Mouse (Mus musculus) left cerebral cortex, postnatal 10 days (tissue): ENCODE data around the gene Vamp2. TPM values are rescaled to one million over a fixed set of nuclear protein-coding genes. Genes with fewer than 3 reads are reported as not detected.

Experiments used
- DNase-seq, 2 experiments: peaks; one replicate each; pipeline ENCODE4 v3.0.0; 2021 to 2022; ENCODE audit warnings: low spot score in 2 of 2, mixed read lengths in 1 of 2; ENCODE audit errors: extremely low spot score in 1 of 2
- intact Hi-C: fragments of 180-260 bp; cut with DNase I; formaldehyde crosslinking; loops from one replicate; pipeline ENCODE4 v1.15.1; 2025
- total RNA-seq, 2 experiments: library from RNA; stranded (reverse); gene quantifications; 2 replicates each; pipeline ENCODE4 v1.2.3; 2021

The Vamp2 gene
- total RNA-seq, 2 experiments from 2014 or later = 1,124 to 1,163 TPM

DNA sequence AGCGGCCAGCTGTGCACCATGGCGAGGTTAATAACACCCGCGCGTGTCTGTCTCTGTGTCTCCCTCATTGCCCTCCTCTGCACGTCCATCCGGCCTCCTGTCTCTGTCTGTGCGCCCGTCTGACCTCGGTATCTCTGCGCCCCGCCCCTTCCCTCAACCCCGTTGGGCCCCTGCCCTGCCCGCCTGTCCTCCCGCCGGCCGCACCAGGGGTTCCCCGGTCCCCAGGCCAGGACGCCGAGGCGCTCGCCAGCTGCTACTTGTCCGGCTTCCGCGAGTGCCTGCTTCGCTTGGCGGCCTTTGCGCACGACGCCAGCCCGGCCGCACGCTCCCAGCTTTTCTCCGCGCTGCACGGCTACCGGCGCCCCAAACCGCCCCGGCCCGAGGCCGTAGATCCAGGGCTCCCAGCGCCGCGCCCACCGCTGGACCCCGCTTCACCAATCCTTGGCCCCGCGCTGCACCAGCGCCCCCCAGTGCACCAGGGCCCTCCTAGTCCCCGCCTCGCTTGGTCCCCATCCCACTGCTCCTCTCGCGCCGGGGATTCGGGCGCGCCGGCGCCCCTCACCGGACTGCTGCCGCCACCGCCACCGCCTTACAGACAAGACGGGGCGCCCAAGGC lies 34.2 kb downstream of the Vamp2 start, which contains the start of gene 9130213A22Rik:
Gene 9130213A22Rik (minus strand): TSS at position 254 of the 616 bp plus-strand sequence.
- peak; percentile 84 to 95 for DNase-seq
- intact Hi-C loops = no loop called here

DNA sequence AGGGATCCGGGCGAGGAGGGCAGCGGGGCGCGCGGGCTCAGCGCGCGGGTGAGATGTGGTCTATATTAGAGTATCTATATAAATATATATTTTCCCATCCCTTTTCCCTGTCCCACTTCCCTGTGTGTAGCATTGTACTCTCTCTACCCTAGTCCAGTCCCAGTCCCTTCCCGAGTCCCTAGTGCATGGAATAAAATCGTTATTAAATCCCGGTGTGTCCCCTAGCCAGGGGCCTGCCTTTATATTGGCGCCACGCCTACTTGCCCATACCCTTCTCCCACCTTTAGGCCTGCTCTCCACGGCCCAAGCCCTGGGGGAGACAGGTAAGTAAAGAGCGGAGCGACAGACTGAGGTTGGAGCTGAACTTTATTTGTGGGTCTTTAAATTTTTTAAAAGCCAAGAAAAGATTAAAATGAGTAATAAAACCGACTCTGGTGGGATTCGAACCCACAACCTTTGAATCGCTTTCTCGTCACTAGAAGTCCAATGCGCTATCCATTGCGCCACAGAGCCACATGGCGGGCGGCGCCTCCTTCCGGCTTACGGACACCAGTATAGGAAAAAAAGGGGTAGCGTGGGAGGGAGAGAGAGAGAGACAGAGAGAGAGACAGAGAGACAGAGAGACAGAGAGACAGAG lies 34.9 kb downstream of the Vamp2 start:
- intact Hi-C loops = no loop called here

DNA sequence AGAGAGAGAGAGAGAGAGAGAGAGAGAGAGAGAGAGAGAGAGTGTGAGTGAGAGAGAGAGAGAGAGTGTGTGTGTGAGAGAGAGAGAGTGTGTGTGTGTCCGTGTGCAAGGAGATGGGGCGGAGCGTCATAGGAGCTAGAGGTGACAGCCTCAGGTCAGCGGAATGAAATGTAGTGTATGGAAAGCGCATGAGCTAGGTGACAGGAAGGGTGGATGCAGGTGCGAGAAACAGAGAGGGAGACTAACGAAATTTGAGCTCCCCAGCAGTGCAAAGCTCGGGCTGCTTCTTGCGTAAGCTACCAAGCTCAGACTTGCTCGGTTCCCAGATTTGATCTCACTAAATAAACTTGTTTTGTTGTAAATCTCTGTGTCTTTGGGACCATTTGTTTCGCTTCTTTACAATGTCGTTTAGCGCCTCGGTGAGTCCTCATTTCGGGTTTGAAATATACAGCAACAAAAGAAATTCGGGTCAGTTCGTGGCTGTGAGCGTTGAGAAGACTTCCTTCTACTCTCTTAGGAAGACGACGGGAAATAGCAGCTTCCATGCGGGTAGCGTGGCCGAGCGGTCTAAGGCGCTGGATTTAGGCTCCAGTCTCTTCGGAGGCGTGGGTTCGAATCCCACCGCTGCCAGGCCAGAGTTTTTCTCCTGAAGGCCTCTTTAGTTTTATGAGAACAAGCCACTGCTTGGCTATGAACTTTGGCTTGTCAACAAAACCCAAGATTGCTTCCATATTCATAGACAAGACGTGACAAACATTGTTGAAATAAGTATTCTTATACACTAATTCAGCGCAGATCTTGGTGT lies 35.6 kb downstream of the Vamp2 start:
- intact Hi-C loops = loop anchor here (1.0 kb wide), 1 partner anchor 61 kb away; no protein-coding TSS in a partner anchor
- DNase-seq = peak; percentile 90 to 92

More for the DNA sequence above, 34.9 kb downstream of the Vamp2 start:
- DNase-seq = peak; percentile 91 to 94

DNA sequence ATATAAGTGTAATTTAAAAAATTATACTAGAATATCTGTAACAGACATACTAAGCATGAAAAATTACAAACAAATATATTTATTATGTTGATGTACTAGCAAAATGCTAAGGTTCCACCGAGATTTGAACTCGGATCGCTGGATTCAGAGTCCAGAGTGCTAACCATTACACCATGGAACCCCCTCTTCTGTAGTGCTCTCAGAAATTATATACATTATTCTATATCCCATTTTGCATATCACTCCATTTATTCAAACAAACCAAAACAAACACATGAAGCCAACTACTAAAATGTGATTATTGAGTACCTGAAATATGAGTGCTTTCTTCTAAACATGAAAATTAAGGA lies 36.2 kb downstream of the Vamp2 start:
- DNase-seq = peak; percentile 64 to 80
- intact Hi-C loops = loop anchor here (1.0 kb wide), 1 partner anchor 61 kb away; no protein-coding TSS in a partner anchor

DNA sequence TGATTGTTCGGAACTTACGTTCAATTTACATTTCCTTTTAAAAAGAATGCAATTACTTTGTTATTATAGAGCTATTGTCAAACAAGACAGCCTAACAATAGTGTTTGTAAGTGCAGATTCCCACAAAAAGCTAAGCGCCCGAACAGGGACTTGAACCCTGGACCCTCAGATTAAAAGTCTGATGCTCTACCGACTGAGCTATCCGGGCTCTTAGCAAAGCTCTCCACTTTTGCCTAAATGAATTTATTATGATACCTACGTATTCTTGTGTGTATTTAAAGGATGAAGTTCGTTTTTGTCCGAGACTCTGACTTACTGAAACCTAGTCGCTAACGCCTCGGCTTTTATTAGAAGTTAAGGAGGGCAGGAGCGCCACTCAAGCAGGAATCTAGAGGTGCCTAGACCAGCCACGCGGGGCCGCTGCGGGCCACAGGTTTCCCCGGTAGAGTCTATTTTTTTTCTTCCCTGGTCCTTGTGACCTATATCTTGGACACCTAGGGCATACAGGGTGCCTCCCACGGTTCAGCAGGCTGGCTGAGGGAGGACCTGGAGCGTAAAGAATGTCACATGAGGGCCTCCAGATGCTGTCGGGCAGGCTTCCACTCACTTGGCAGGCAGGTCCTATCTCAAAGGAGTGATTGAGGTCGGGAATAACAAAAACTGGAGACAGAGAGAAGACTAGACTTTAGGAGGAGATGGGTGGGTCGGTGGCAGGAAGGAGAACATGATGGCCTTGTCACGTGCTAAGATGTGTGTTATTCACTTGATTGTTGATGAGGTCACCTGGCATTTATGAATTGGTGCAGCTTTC lies 37.0 kb downstream of the Vamp2 start:
- intact Hi-C loops = no loop called here
- peak; percentile 79 to 82 for DNase-seq

DNA sequence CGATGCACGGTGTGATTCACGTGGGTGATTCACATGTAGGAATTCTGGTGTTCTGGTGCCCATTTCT lies 37.4 kb downstream of the Vamp2 start, which contains the start of gene Aloxe3:
Gene Aloxe3 (plus strand): TSS at position 45 of the 67 bp plus-strand sequence.
- intact Hi-C loops = no loop called here
- DNase-seq = no peak

DNA sequence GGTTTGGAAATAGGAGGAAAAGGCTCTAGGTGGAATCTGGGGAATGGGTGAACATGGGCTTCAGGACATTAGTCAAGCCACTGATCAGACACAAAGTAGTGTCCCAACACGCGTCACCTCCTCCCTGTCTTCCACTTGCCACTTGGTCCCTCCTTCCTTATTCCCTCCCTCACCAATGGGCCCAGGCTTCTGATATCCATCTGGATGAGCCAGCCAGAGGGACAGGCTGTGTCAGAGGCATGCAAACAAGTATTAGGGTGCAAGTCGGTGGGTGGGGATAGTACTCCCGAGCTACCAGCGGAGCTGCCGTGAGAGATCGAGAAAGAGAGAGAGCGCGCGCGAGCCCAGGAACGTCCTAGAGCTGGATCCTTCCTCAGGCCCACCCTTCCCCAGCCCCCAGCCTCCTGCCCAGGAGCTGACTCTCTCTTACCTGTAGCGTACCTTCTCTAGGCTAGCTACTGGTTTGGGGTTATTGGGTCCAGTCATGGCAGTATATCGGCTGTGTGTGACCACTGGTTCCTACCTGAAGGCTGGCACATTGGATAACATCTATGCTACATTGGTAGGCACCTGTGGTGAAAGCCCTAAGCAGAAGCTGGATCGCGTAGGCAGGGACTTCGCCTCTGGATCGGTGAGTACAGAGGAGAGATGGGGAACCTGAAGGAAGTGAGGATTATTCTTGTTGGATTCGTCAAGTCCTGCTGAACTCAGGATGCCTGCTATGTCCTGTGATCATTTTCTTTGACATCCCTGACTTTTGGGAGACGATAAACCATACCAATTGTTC lies 37.8 kb downstream of the Vamp2 start:
- peak in 1 of 2 experiments; percentile 46 for DNase-seq
- intact Hi-C loops = no loop called here

DNA sequence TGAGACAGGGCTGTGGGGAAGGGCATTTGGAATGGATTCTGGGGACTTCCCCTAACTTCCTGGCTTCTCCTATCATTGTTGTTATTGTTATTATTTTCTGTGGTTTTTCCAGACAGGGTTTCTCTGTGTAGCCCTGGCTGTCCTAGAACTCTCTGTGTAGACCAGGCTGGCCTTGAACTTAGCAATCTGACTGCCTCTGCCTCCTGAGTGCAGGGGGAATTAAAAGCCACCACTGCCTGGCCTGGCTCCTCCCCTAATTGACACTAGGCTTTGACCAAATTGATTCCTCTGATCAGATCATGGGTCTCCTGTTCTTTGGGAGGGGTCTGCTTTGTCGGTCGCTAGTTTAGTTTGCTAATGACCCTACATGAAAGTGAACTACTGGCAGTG lies 38.4 kb downstream of the Vamp2 start:
- DNase-seq = no peak
- intact Hi-C loops = no loop called here

DNA sequence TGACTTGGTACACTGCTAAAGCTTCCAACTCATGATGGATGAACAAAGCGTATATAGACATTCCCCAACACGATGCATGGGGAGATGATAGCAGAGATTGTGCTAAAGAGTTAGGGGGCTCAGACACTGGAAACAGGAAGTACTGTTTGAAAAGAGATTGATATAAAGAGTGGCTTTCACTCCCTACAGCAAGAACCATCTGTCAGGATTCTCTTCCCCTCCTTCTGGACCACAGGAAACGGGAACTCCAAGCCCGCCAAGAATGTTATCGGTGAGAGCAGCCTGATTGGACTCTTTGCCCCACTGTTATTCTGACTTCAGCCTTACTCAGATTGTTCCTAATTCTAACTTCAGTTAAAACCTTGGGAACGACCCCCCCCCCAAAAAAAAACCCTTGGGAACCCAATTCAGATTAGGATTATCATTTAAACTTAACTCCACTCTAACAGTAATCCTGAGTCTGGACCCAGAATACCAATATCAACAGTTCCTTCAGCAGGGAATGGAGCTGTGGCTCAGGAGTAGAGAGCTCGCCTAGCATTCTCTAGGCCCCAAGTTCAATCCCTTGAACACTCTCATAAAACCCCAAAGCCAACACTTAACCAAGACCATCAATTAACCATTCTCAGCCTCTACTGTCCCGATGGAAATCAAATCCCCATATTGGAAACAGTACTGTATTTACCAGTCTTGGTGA lies 40.3 kb downstream of the Vamp2 start:
- intact Hi-C loops = no loop called here
- no peak for DNase-seq

DNA sequence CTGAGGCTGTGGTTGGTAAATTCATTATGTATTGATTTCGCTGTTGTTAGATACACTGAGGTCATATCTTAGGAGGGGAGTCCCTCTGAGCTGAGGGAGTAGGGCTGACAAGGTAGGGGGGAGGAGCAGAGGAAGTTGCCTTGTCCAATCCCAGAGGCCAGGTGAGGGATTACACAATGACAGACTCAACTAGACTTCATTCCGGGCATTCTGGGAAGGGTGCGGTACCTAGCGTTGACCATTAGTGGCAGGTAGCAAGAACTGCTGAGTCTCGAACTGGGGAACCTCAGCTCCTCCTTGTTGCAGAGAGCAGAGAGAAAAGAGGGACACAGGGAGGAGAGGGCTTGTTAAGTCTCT lies 45.3 kb downstream of the Vamp2 start:
- intact Hi-C loops = no loop called here
- DNase-seq = no peak

DNA sequence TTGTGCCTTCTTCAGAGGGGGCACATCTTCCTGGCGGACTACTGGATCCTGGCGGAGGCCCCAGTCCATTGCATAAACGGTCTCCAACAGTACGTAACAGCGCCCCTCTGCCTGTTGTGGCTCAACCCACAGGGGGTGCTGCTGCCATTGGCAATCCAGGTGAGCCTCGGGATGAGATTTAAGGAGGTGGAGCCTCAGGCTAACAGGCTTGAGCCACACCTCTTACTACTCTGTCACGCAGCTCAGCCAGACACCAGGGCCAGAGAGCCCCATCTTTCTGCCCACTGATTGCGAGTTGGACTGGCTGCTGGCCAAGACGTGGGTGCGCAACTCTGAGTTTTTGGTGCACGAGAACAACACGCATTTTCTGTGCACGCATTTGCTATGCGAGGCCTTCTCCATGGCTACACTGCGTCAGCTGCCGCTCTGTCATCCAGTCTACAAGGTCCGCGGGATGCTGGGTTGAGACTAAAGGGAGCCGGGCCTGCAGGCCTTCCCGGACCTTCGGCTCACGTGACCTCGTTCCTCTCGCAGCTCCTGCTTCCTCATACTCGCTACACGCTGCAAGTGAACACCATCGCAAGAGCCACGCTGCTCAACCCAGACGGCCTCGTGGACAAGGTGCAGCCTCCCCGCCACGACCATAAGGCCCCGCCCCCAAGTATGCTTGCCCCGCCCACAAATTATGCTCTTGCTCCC lies 45.8 kb downstream of the Vamp2 start:
- intact Hi-C loops = no loop called here
- DNase-seq = peak; percentile 76 to 86

DNA sequence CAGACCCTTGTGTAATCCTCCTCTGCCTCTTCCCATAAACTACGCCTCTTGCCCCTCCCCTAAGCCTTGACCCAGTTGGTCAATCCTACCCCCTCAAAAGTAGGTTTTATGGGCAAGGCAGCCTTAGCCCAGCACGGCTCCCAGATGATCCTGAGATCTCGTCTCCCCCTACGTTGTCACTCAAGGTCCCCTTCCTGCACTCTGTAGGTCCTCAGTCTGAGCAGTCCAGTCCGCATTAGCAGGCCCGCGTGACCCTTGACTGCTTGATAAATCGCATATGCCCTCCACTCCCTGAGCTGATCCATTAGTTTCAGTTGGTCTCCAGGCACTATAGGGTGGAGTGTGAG lies 46.3 kb downstream of the Vamp2 start:
- DNase-seq = no peak
- intact Hi-C loops = no loop called here

DNA sequence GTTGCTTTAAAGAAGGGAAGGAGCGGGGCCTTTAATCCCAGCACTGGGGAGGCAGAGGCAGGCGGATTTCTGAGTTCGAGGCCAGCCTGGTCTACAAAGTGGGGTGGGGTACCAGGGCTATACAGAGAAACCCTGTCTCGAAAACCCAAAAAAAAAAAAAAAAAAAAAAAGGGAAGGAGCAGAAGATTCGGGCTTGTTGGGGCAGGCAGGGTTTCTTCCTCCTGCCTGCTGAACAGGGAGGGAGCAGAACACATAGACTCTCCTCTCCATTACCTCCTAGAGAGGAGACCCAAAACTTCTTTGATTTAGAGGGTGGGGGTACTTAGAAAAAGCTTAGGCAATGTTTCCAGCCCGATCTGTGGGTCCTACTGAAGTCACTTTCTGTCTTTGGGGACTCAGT lies 47.1 kb downstream of the Vamp2 start:
- intact Hi-C loops = no loop called here
- DNase-seq = no peak

Other genes with a start within 250 kb of the Vamp2 start
- gene Ndel1, start 216.6 kb upstream of the Vamp2 start, total RNA-seq = 10 to 100 TPM; 91.6 to 95.6 TPM
- not detected for gene Rnf222, start 199.9 kb upstream of the Vamp2 start, total RNA-seq
- gene Rpl26, start 186.9 kb upstream of the Vamp2 start, total RNA-seq = 100 to 1,000 TPM; 701 to 756 TPM
- 1 to 10 TPM in 1 of 2 experiments, under 1 TPM in 1; 0.73 to 1.2 TPM for gene Odf4, start 161.4 kb upstream of the Vamp2 start, total RNA-seq
- 10 to 100 TPM; 21.1 to 25.3 TPM for gene Arhgef15, start 131.0 kb upstream of the Vamp2 start, total RNA-seq
- gene Slc25a35, start 120.4 kb upstream of the Vamp2 start, total RNA-seq = 1 to 10 TPM; 3.2 to 3.6 TPM
- gene Rangrf, start 113.3 kb upstream of the Vamp2 start, total RNA-seq = 10 to 100 TPM; 17.2 to 17.5 TPM
- gene Pfas, start 80.0 kb upstream of the Vamp2 start, total RNA-seq = 10 to 100 TPM; 24.4 to 28.1 TPM
- 10 to 100 TPM; 48.1 to 49.2 TPM for gene Ctc1, start 72.6 kb upstream of the Vamp2 start, total RNA-seq
- gene Aurkb, start 42.8 kb upstream of the Vamp2 start, total RNA-seq = 1 to 10 TPM; 3.0 to 3.1 TPM
- 10 to 100 TPM; 21.9 to 25.5 TPM for gene Borcs6, start 28.8 kb upstream of the Vamp2 start, total RNA-seq
- gene Tmem107, start 17.7 kb upstream of the Vamp2 start, total RNA-seq = 10 to 100 TPM; 12.0 to 12.1 TPM
- 10 to 100 TPM; 71.2 to 83.9 TPM for gene Per1, start 6.7 kb downstream of the Vamp2 start, total RNA-seq
- gene Hes7, start 31.9 kb downstream of the Vamp2 start, total RNA-seq = under 1 TPM; 0.57 to 0.73 TPM
- under 1 TPM; 0.51 to 0.64 TPM for gene 9130213A22Rik, start 34.1 kb downstream of the Vamp2 start, total RNA-seq
- gene Aloxe3, start 37.4 kb downstream of the Vamp2 start, total RNA-seq = 1 to 10 TPM; 8.6 to 10.0 TPM
- under 1 TPM; 0.45 to 0.69 TPM for gene Alox12b, start 68.5 kb downstream of the Vamp2 start, total RNA-seq
- gene Alox8, start 109.4 kb downstream of the Vamp2 start, total RNA-seq = 1 to 10 TPM; 3.5 to 3.6 TPM
- under 1 TPM; 0.49 to 0.71 TPM for gene Gucy2e, start 148.5 kb downstream of the Vamp2 start, total RNA-seq
- 10 to 100 TPM; 13.2 to 15.0 TPM for gene Cntrob, start 235.3 kb downstream of the Vamp2 start, total RNA-seq
- 10 to 100 TPM; 68.9 to 69.5 TPM for gene Trappc1, start 235.5 kb downstream of the Vamp2 start, total RNA-seq
- gene Kcnab3, start 237.8 kb downstream of the Vamp2 start, total RNA-seq = 10 to 100 TPM; 12.3 to 17.9 TPM